Mouse (Mus musculus): ENCODE data around the gene Cpxm1. TPM values are rescaled to one million over a fixed set of nuclear protein-coding genes. Genes with fewer than 3 reads are reported as not detected.

Gene Cpxm1
- polyA plus RNA-seq, 2 experiments, result 108 to 112 TPM

DNA sequence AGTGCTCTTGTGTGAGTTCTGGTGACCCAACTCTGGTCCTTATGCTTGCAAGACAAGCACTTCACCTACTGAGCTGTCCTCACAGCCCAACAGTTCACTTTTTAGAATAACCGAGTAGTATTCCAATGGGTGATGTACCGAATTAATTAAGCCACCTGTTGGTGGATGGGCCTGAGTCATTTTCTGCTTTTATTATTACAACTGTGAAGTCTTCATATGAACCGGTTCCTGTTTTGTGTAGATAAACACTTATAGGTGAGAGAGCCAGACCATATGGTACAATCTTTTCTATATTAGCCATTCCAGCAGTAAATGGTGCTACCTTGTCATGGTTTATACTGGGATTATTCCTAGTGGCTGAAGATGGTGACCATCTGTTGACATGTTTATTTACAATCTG is 15.4 kb upstream of the Cpxm1 start:
- Histone ChIP-seq H3K4me3 (replicated peaks; ENCODE audit: low read length) (no peak overlapping the region), H3K9ac (ENCODE audit: low read depth, low read length, severe bottlenecking) (no peak overlapping the region), H3K4me1 (ENCODE audit: control insufficient read depth, insufficient read depth, low read length) (peaks cover 27% of the 10 kb centered on the region), H3K27ac (replicated peaks; ENCODE audit: low read depth, low read length) (no peak overlapping the region), H3K9me3 (ENCODE audit: control insufficient read depth, low read length) (no peaks in the 10 kb centered on the region), H3K27me3 (ENCODE audit: control insufficient read depth, insufficient read depth, low read length) (no peaks in the 10 kb centered on the region), H3K4me2 (replicated peaks; ENCODE audit: low read depth, low read length, severe bottlenecking) (no peak overlapping the region), H3K36me3 (ENCODE audit: control insufficient read depth, insufficient read depth, low read length) (0 out of 2 replicates have a peak, but pooled peaks cover 5% of the 10 kb centered on the region)
- no peak for TF ChIP-seq POLR2A (IDR thresholded peaks at IDR 0.05; ENCODE audit: borderline replicate concordance, extremely low read depth, insufficient read depth, insufficient read length)
- DNase-seq (ENCODE audit: low spot score) (no peak), ATAC-seq (ENCODE audit: low FRiP score, low read depth) (no peak)
- 84% methylated on average over 3 of the region's 3 CpGs for WGBS

DNA sequence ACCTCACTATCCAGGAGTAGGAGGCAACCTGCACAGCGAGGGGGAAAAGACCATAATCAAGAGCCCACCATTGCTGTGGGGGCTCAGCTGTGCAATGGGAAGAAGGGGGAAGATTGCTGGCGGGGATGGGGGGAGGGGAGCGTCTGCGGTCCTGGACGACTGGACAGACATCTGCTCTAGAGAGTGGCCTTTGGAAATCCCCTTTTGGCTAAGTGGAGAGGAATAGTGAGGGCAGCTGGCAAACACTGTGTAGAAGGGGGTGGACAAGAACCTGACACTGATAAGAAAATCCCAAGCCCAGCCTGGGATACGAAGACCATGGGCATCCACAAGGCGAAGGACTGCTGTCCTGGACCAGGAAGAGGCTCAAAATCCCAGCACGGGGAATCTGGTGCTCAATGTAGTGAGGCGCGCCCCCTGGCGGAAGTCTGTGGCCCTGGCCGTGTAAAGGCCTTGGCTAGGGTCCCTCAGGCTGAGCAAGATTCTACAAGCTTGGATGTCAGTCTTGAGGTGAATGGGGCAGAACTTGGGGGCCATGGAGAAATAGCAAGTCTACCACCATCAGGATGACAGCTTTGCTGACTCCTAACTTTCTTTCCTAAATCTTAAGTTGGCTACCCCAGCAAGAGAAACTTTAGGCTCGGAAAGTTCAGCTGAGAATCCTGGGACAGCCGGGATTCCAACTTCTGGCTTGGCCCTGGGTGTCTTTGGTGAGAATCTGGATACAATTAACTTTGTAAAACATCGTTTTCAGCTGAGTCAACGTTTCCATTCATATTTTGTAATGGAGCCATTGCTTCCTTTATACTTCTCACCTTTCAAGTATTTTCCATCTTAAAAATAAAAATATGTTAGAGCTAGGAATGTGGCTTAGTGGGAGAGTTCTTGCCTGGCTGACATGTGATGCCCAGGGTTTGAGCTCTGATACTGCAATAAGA is 14.5 kb upstream of the Cpxm1 start:
- DNase-seq (ENCODE audit: low spot score), result peak; percentile 87

GRCm38 (mm10) chr2:130408194-130408593 is 10.8 kb upstream of the Cpxm1 start:
- Histone ChIP-seq H3K9me3 (ENCODE audit: control insufficient read depth, low read length) (no peaks in the 10 kb centered on the region), H3K9ac (ENCODE audit: low read depth, low read length, severe bottlenecking) (no peak overlapping the region), H3K27me3 (ENCODE audit: control insufficient read depth, insufficient read depth, low read length) (no peaks in the 10 kb centered on the region), H3K36me3 (ENCODE audit: control insufficient read depth, insufficient read depth, low read length) (no peaks in the 10 kb centered on the region), H3K4me2 (replicated peaks; ENCODE audit: low read depth, low read length, severe bottlenecking) (no peak overlapping the region), H3K4me1 (ENCODE audit: control insufficient read depth, insufficient read depth, low read length) (peaks cover 31% of the 10 kb centered on the region), H3K27ac (replicated peaks; ENCODE audit: low read depth, low read length) (peak overlapping the region; percentile 53; the same call in 1 of the 2 replicates), H3K4me3 (replicated peaks; ENCODE audit: low read length) (no peak overlapping the region)
- ATAC-seq (ENCODE audit: low FRiP score, low read depth), result peak; percentile 69; the same call in 1 of the 2 replicates
- DNase-seq (ENCODE audit: low spot score), result peak; percentile 85
- TF ChIP-seq POLR2A (IDR thresholded peaks at IDR 0.05; ENCODE audit: borderline replicate concordance, extremely low read depth, insufficient read depth, insufficient read length), result no peak
- WGBS, result 9% methylated on average over 6 of the region's 6 CpGs

More for the DNA sequence above, 14.5 kb upstream of the Cpxm1 start:
- 34% methylated on average over 16 of the region's 16 CpGs for WGBS
- ATAC-seq (ENCODE audit: low FRiP score, low read depth), result peak; percentile 72
- Histone ChIP-seq H3K36me3 (ENCODE audit: control insufficient read depth, insufficient read depth, low read length) (0 out of 2 replicates have a peak, but pooled peaks cover 5% of the 10 kb centered on the region), H3K9me3 (ENCODE audit: control insufficient read depth, low read length) (no peaks in the 10 kb centered on the region), H3K9ac (ENCODE audit: low read depth, low read length, severe bottlenecking) (no peak overlapping the region), H3K4me3 (replicated peaks; ENCODE audit: low read length) (no peak overlapping the region), H3K4me1 (ENCODE audit: control insufficient read depth, insufficient read depth, low read length) (peaks cover 31% of the 10 kb centered on the region), H3K27me3 (ENCODE audit: control insufficient read depth, insufficient read depth, low read length) (no peaks in the 10 kb centered on the region), H3K27ac (replicated peaks; ENCODE audit: low read depth, low read length) (peak overlapping the region; percentile 11), H3K4me2 (replicated peaks; ENCODE audit: low read depth, low read length, severe bottlenecking) (no peak overlapping the region)
- no peak for TF ChIP-seq POLR2A (IDR thresholded peaks at IDR 0.05; ENCODE audit: borderline replicate concordance, extremely low read depth, insufficient read depth, insufficient read length)

- no peaks in the 10 kb centered on the region for H3K27me3 ChIP-seq (ENCODE audit: control insufficient read depth, insufficient read depth, low read length)
- no peak within 1 kb of the TSS for H3K9ac ChIP-seq (ENCODE audit: low read depth, low read length, severe bottlenecking)
- WGBS, result 79% methylated on average over 2 of the region's 2 CpGs
- H3K9me3 ChIP-seq (ENCODE audit: control insufficient read depth, low read length), result no peaks in the 10 kb centered on the region
- H3K4me1 ChIP-seq (ENCODE audit: control insufficient read depth, insufficient read depth, low read length), result peaks cover 26% of the 10 kb centered on the region
- no peaks in the 10 kb centered on the region for H3K36me3 ChIP-seq (ENCODE audit: control insufficient read depth, insufficient read depth, low read length)
- no peak within 1 kb of the TSS for H3K4me3 ChIP-seq (replicated peaks; ENCODE audit: low read length)
- TF ChIP-seq POLR2A (IDR thresholded peaks at IDR 0.05; ENCODE audit: borderline replicate concordance, extremely low read depth, insufficient read depth, insufficient read length), result no peak
- ATAC-seq (ENCODE audit: low FRiP score, low read depth), result no peak
- no peak for DNase-seq (ENCODE audit: low spot score)
- no peak within 1 kb of the TSS for H3K27ac ChIP-seq (replicated peaks; ENCODE audit: low read depth, low read length)
- H3K4me2 ChIP-seq (replicated peaks; ENCODE audit: low read depth, low read length, severe bottlenecking), result no peak within 1 kb of the TSS
These were observed 8.8 kb upstream of the Cpxm1 start, which contains the start of gene Tmem239 for GRCm38 (mm10) chr2:130406178-130406577. Tmem239 (plus strand) TSS chr2:130406478.

DNA sequence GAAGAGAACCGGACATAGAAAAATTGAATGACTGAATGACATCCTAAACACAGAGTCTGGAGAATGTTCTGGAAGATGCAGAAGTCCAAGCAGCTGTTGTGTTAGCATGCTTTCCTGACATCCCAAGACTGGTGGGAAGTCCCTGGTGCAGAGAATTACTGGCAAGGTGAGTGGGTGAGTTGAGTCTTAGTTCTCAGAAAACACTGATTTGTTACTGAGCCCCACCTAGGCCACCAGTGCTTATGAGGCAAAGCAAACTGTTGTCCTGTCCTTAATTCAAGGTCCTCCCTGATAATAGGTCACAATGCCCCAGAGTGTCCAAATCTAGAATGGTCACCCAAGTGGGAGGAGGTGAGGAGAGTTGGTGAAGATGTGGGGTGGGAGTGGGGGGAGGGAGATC is 7.6 kb upstream of the Cpxm1 start, which contains the start of the genes Gm28372 and 1700020A23Rik:
Gene Gm28372, plus strand, starts transcription at position 301 of the 400 bp plus-strand sequence.
Gene 1700020A23Rik, plus strand, starts transcription at position 321 of the 400 bp plus-strand sequence.
- Histone ChIP-seq H3K9ac (ENCODE audit: low read depth, low read length, severe bottlenecking) (no peak within 1 kb of the TSS), H3K4me1 (ENCODE audit: control insufficient read depth, insufficient read depth, low read length) (peaks cover 30% of the 10 kb centered on the region), H3K4me2 (replicated peaks; ENCODE audit: low read depth, low read length, severe bottlenecking) (no peak within 1 kb of the TSS), H3K27ac (replicated peaks; ENCODE audit: low read depth, low read length) (no peak within 1 kb of the TSS), H3K9me3 (ENCODE audit: control insufficient read depth, low read length) (no peaks in the 10 kb centered on the region), H3K4me3 (replicated peaks; ENCODE audit: low read length) (no peak within 1 kb of the TSS), H3K36me3 (ENCODE audit: control insufficient read depth, insufficient read depth, low read length) (no peaks in the 10 kb centered on the region), H3K27me3 (ENCODE audit: control insufficient read depth, insufficient read depth, low read length) (no peaks in the 10 kb centered on the region)
- no peak for ATAC-seq (ENCODE audit: low FRiP score, low read depth)
- 92% methylated on average over 1 of the region's 1 CpGs for WGBS
- TF ChIP-seq POLR2A (IDR thresholded peaks at IDR 0.05; ENCODE audit: borderline replicate concordance, extremely low read depth, insufficient read depth, insufficient read length), result no peak
- DNase-seq (ENCODE audit: low spot score), result no peak

Measured in limb, embryonic 14.5 days (tissue).